ENCODE assay signal across 8 mouse cellular contexts in genomic region chr10:56106333-56106995, GRCm38 (mm10). TPM values are rescaled to one million over a fixed set of nuclear protein-coding genes. Genes with fewer than 3 reads are reported as not detected.
DNase-seq lines count a peak whose midpoint lies in the region; ATAC-seq lines count a peak whose summit lies in the region.

Gene Msl3l2 (plus strand): TSS chr10:56106917.

- 24% methylated on average over 18 of the region's 18 CpGs for WGBS in intestine, embryonic 14.5 days

- no peaks in the 10 kb centered on the region for H3K4me1 ChIP-seq in intestine, embryonic 14.5 days (replicated peaks; ENCODE audit: control insufficient read depth, insufficient read depth, low read length)

- ATAC-seq in intestine, embryonic 14.5 days (replicated peaks; ENCODE audit: low FRiP score, low TSS enrichment, low read depth), result peak; percentile 79
- ATAC-seq in megakaryocyte progenitor cell, adult 5-6 weeks (replicated peaks; ENCODE audit: poor library complexity), result peak; percentile 99

- H3K4me2 ChIP-seq in intestine, embryonic 14.5 days (ENCODE audit: low read length), result peak within 1 kb of the TSS; percentile 43

- no peaks in the 10 kb centered on the region for H3K27me3 ChIP-seq in intestine, embryonic 14.5 days (replicated peaks; ENCODE audit: control insufficient read depth, insufficient read depth, low read length)

- no peaks in the 10 kb centered on the region for H3K36me3 ChIP-seq in intestine, embryonic 14.5 days (ENCODE audit: control insufficient read depth, insufficient read depth, low read length)

- H3K9ac ChIP-seq in intestine, embryonic 14.5 days (ENCODE audit: low read length), result peak within 1 kb of the TSS; percentile 34; the same call in 1 of the 2 replicates

- H3K9me3 ChIP-seq in intestine, embryonic 14.5 days (ENCODE audit: control insufficient read depth, low read length), result no peaks in the 10 kb centered on the region

- no peak within 1 kb of the TSS for H3K27ac ChIP-seq in intestine, embryonic 14.5 days (ENCODE audit: low read depth)

- intact Hi-C loops in gastrocnemius, postnatal 36 days (cut with DNase I), result loop anchor here (10.0 kb wide), 1 partner anchor 228 kb away; no protein-coding TSS in a partner anchor
- intact Hi-C loops in left cerebral cortex, postnatal 10 days (cut with DNase I), result loop anchor here (5.0 kb wide), 1 partner anchor 231 kb away; no protein-coding TSS in a partner anchor

- peak; percentile 91 for DNase-seq in adrenal gland, adult 8-10 months
- DNase-seq in embryo, embryonic 11 days, result peak; percentile 91
- DNase-seq in gastrocnemius, postnatal 36 days, result peak; percentile 70 to 79
- peak; percentile 82 for DNase-seq in intestine, embryonic 14.5 days (ENCODE audit: low spot score)
- peak; percentile 88 to 95 for DNase-seq in left cerebral cortex, postnatal 10 days (ENCODE audit: extremely low spot score in 1 of 2, low spot score in 2 of 2)
- peak; percentile 92 for DNase-seq in right cerebral cortex, postnatal 14 days
- DNase-seq in urinary bladder, postnatal 25 days (ENCODE audit: low spot score), result peak; percentile 89

- peak within 1 kb of the TSS; percentile 20 for H3K4me3 ChIP-seq in intestine, embryonic 14.5 days (ENCODE audit: low read depth, low read length)

RNA-seq across cellular contexts. Expression of gene Msl3l2, which starts in this region (rescaled TPM):
- total RNA-seq in adrenal gland, adult 8-10 months (2022), result 10 to 100 TPM in 2 of 4 experiments, 1 to 10 TPM in 2; 9.1 to 12.0 (median 10.8) TPM
- 1 to 10 TPM in 1 of 2 experiments, under 1 TPM in 1; 0.47 to 1.1 TPM for total RNA-seq in gastrocnemius, postnatal 36 days (2021)
- polyA plus RNA-seq in intestine, embryonic 14.5 days (2014; fragmentation: Nextera tagmentation; extraction: Ambion mirVana), result 5.0 and 5.9 TPM in 2 replicates
- 10 to 100 TPM; 13.5 to 14.5 TPM for total RNA-seq in left cerebral cortex, postnatal 10 days (2021)
- 8.2 and 8.8 TPM in 2 replicates for total RNA-seq in megakaryocyte progenitor cell, adult 5-6 weeks (2015)
- 12.8 and 14.3 TPM in 2 replicates for total RNA-seq in megakaryocyte progenitor cell, adult 5-6 weeks (2017)

Comparison
In these comparisons a context has a peak if more than half of its experiments do, and no peak if none do; other contexts are left out.
1. RNA of gene Msl3l2 (total RNA-seq): 13.5 to 14.5 TPM in left cerebral cortex, postnatal 10 days, 8.2 to 14.3 TPM in megakaryocyte progenitor cell, adult 5-6 weeks and 9.1 to 12.0 TPM in adrenal gland, adult 8-10 months; 0.47 to 1.1 TPM in gastrocnemius, postnatal 36 days; every median in the first group is over 4 times any median in the second.
2. Peak in every context shown above with its lines, with median percentiles within 50 percentile points of each other: DNase-seq.